Mouse (Mus musculus) neutrophil, adult 5-6 weeks (primary cell): ENCODE results near the gene Gm9913. TPM values are rescaled to one million over a fixed set of nuclear protein-coding genes. Genes with fewer than 3 reads are reported as not detected.

Experiments
- ATAC-seq: fragments of 151-379, 151-347 bp; 2 replicates; pipeline ENCODE4 v1.8.0; 2017; ENCODE audit warnings: mild to moderate bottlenecking, moderate TSS enrichment; ENCODE audit not compliant: insufficient number of reproducible peaks, poor library complexity, low FRiP score, severe bottlenecking; ENCODE audit errors: extremely low read depth
- total RNA-seq: library from RNA; stranded (forward); fragments of 200-1000 nt; gene quantifications from 2 replicates; pipeline ENCODE4 v1.2.3, GENCODE M21; 2017

Gm9913 gene
- total RNA-seq: not detected in 2 replicates

DNA sequence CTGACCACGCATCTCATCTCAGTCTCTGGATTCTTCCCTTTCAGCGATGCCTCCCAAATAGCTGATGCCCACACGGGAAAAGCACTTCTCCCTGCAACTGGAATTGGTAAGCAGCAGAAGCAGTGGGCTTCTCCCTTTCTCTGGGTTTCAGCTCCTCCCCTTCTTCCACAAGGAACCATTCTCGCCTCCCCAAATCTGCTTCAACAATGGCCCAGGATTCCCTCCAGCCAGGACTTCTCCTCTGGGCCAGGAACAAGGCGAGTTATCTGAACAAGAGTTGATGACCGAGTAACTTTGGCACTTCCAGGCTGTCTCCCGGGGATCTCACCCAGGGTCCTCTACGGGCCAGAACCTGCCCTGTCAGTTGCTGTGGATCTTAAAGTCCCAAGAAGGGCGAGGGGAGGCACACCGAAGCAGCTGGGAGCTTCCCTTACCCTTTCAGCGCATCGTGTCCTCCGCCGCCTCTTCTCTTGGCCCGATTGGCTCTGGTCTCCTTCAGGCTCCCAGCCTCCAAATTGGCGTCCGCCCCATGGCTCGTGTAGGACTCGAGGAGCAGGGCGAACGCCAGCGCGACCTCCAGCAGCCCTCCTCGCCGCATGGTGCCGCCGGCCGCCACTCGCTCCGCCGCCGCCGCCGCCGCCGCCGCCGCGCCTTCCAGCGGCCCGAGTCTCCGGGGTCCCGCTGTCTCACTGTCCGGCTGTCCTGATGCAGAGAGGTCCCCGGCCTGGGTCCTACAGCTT lies at the start of gene Gm9913:
Gm9913 (plus strand) TSS at position 84 of the 740 bp plus-strand sequence.
- no peak for ATAC-seq

DNA sequence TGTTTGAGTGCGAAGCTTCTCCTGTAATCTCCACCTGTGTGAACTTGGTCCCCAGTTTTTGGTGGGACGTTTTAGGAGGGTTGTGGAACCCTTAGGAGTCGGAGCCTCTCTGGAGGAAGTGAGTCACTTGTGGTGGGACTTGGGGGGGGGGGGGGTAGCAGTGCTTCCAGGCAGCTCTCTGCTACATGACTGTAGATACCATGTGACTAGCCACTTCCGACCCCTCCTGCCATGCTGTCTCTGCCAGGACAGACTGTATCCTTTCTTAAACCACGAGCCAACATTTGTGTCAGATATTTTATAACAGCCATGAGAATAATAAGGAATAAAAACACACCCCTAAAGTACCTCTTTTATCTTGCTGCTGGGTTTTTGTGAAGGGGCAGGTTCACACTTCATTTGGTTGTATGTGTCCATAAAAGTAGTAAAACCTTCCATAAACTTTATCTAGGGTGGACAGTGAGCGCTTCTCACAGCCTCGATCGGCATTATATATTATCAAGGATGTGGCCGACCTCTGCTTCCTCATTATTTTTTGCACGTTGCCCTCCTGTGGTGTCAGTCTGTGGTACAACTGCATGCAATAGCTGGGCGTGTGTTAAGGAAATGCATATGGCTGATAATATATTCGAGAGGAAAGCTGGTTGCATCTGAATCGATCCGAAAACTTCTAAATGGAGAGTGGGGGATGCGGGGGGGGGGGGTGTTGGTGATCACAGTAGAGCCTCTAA lies 48.7 kb upstream of the Gm9913 start:
- ATAC-seq: no peak

DNA sequence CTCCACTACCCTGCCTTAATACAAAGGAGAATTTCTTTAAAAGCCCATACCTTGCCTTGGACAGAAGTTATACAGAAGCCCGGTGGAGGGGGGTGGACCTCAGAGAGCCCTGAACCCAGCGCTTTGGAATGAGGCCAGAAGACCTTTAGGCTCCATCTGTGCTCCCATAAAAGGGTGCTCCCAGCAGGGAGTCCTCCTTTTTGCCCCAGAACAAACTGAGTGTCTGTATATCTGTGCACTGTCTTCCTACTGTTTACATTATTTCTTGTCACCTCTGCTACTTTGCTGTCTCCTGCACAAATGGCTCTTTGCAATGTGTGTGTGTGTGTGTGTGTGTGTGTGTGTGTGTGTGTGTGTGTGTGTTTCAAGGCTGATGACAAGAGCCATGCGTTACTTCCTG lies 45.8 kb upstream of the Gm9913 start:
- ATAC-seq: no peak

DNA sequence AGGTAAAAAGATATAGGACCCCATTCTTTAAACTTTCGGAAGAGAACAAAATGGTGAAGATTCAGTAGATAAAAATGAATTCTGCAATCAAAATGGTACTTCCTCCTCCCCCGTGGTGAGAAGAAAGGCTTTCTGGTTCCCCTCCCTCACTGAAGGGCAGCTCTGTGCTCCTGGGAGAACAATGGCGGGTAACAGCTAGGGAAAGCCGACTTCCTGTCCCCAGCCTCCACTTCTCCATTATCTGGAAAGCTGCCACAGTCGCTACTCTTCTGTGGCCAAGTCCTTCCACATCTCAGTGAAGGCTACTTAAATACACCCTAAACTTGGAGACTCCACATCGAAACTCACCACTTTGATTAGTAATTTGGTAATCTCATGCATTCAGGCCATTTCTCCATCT lies 40.9 kb upstream of the Gm9913 start:
- ATAC-seq: no peak

DNA sequence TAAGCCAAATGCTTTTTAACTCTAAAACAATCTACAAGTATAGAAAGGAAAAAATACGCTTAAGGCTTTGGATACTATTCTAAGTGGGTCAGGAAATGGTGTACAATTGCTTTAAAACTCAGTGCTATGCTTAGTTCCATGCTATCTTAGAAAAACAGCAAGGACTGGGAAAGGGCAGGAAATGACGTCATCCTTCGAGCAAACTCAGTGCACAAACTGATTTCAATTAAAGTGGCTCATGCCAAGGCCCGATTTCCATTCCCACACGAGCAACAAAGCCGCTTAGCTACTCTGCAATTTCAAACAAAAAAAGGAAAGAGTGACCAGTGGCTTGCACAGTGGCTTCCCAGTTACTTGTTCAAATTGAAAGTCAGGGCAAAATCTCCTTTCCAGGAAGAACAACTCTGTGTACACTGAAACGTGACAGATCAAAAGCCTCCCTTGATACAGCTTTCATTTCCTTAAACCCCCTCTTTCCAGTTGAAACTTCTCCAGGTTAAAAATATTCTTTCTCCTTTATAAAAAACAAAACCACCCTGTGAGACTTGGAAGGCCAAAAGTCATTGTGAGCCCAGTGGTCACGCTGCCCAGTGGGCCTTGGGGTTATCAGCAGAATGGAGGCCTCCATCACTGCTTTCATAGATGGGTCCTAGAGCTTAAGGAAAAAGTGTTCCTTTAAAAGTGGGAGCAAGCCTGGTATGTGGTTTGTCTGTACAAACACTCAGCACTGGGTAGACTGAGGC lies 34.2 kb upstream of the Gm9913 start:
- ATAC-seq: no peak

DNA sequence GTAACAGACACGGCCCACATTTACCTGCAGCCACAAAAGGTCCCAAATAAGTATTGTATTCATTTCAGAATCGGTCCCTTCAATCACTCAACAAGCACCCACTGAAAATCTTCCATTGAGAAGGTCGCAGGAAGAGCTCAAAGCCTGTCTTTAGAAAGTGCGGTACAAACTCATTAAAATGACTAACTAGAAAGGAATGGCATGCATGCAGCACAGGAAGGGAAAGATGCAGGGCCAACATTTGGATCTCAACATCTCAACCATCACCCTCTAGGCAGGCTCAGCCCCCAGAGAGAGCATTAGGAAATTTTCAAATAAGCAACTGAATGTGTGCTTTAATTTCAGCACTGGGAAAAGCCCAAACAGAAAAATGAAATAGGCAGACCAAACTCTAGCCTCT lies 33.2 kb upstream of the Gm9913 start:
- ATAC-seq: no peak

DNA sequence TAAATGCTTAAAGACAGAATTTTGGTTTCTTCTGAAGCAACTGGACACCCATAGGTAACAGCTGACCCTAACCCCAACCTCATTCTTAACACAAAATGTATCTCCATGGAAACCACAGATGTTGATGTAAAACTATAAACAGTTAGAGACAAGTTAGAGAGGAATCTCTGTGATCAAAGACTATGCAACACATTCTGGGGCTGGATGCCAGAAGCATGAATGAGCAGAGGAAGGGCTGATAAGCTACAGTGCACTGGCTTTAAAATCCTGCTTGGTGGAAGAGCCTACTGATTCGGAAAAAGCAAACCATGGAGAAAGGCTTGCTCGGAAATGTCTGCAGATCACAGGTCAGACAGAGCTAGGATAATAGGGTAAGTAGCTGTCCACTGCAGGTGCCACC lies 31.7 kb upstream of the Gm9913 start:
- no peak for ATAC-seq

DNA sequence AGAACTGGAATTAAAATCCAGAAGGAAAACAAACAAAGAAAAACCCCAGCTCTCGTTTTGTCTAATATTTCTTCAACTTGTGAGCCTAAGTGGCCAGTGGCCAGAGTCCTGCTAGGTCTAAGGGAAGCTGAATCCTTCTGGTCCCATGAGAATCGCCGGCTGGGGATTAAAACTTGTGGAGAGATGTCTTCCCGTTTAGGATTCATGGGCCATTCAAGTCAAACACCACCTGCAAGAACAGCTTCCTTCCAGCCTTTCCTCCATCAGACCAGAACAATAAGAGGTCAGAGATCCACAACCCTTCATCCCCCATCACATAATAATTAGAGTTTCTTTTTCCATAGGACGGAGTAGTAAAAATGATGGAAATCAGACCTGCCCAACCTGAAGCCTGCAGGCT lies 30.2 kb upstream of the Gm9913 start:
- ATAC-seq: no peak

DNA sequence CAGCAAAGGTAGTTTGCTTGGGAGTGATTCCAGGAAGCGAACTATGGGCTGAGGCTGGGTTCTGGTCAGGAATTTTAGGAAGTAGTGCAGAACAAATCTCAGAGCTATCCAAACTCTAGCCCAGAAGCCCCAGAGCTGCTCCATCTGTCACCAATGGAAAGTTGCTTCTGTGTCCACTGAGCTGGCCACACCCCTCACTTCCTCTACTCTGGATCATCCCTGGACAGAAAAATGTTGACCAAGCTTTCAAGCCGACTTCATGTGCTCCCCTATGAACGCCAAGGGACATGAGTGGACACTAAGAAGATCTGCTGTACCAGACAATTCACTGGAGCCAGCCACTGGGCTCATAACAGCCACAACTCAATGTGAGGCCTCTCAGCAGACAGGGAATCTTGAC lies 28.7 kb upstream of the Gm9913 start:
- no peak for ATAC-seq

DNA sequence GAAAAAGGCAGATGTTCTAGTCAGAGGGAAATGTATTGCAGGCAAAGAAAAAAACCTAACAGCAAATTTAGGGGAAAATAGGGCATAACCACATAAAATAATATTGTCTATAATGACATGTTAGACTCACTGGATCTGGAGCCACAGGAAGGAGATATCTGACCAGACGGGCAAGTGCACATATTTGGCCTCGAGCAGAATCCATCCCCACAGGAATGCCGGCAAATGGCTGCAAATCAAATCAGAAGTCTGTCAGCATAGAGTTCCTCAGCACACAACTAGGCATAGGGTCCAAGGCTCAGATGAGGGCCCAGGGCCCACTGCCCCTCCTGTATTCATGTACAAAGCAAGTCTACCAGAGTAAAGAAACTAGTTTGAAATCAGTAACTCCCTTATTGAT lies 27.5 kb upstream of the Gm9913 start:
- ATAC-seq: no peak

DNA sequence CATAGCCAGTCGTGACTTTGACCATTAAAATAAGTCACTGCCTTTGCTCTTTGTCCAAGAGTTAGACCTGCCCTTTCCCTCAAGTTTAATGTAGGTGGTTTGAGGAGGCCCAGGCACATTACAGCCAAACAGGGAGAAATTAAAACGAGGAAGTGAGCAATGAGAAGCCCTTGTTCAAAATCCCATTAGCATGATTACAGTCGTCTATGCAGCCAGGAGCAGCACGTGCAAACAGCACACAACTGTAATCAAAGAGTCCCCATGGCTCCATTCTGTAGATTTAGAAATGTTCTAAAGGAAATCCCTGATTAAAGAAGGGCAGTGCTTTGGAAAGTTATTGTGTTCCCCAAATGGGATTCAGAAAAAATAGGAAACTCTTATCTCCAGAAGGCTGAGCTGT lies 26.2 kb upstream of the Gm9913 start:
- ATAC-seq: no peak

DNA sequence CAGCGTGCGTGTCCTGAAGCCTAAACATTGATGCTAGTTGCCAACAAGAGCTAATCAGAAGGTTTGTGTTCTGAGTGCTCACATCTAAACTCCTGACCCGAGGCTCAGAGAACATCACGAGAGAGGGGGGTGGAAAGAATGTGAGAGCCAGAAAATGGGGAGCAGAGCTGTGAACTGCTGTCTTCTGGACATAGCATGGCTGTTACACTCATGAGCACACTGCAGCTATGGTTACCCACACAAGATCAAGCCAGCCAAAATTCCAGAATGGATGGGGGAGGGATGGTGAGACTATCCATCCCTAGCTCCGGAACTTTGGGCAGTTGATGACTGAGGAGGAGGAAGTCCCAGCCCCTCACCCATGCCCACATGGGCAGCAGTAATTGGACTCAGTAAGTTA lies 24.8 kb upstream of the Gm9913 start:
- no peak for ATAC-seq

DNA sequence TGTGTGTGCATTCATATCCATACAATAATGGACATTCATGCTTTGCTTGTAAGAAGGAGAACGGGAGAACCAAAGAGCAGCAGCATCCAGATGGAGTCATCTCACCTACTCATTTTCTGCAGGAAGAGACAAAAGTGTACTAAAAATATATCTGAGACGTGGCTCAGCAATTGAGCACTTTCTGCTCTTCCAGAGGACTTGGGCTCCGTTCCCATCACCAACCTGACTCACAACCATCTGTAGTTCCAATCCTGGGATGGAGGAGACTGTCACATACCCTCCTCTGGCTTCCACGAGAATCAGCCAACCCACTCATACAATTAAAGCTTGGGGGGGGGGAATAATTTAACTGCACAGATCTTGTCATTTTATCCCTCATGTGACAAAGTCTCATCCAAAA lies 23.8 kb upstream of the Gm9913 start:
- ATAC-seq: no peak

DNA sequence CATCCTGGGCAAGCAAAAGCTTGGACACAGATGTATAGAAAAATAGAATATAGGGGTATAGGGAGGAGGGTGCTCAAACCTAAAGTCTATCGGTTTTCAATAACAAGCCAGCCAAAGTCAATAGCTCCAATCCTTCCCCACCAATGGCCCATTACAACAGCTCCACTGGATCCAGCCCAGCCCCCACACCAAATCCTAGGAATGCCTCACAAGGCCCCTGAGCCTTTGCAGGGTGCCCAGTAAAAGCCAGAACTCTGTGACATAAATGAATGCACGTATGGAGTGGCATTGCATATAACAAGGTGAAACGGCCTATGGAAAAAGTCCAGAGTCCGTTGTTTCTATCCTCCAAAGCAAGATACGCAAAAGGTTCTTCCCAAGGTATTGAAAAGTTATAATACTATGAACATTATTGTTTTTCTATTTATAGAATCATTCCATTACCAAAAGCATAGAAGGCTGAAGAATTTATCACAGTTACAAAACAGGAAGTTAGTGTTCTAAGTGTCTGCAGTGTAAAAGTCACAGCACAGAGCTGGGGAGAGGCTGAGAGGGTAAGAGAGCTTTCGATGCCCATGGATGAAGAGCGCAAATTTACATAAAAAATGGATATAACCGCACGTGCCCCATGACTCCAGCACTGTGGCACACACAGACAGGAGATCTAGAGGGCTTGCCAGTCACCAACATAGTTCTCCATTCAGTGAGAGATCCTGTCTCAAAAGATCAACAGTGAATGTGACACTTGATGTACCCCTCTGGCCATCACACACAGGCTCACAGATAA lies 23.2 kb upstream of the Gm9913 start:
- no peak for ATAC-seq

DNA sequence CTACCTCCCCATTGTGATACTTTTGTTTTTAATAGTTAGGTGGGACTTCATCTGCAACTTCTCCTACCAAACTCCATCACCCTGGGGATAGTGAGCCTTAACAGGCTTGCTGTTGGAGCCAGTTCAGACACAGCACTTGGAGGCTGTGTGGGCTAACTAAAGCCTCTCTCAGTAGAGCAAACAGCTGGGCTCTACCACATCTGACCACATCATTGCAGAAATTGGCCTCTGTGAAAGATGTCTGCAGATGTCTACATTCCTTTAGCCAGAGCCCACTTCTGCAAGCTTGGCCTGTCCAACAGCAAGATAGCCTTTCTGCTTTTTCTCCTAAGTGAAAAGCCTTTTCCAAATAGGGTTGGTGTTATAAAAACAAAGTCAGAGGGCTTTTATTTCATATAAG lies 20.7 kb upstream of the Gm9913 start:
- no peak for ATAC-seq

DNA sequence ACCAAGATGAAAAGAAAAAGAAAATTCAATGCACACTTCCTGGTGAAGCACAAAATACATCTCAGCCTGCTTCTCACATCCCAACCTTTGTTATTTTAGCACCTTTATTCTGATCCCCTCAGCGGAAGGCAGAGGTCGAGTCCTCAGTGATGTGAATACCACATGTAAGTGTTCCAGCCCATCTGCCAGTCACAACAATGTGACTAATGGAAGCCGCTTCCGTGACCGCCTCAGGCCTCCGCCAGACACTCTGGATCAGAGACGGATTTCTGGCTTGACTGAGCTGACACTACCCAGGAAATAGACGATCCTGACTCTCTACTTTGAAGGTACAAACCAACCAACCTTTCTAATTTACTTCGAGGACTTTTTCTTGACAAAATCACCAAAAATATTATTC lies 20.0 kb upstream of the Gm9913 start:
- ATAC-seq: no peak

DNA sequence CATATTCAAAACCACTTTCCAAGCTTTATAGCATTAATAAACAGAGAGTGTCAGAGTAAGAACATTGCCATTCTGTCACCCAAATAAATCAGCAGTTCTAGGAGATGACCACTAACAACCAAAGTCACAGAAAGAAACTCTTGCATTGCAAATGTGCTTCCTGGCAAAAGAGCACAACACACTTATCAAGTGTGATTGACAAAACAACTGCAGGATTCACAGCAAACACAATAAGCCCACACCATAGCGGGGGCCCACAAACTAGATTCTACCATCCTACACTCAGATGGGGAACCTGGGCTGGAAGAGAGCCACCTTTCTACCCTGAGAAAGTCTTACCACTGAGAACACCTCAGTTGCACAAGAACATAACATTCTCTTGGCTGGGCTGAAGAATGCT lies 14.9 kb upstream of the Gm9913 start:
- no peak for ATAC-seq

DNA sequence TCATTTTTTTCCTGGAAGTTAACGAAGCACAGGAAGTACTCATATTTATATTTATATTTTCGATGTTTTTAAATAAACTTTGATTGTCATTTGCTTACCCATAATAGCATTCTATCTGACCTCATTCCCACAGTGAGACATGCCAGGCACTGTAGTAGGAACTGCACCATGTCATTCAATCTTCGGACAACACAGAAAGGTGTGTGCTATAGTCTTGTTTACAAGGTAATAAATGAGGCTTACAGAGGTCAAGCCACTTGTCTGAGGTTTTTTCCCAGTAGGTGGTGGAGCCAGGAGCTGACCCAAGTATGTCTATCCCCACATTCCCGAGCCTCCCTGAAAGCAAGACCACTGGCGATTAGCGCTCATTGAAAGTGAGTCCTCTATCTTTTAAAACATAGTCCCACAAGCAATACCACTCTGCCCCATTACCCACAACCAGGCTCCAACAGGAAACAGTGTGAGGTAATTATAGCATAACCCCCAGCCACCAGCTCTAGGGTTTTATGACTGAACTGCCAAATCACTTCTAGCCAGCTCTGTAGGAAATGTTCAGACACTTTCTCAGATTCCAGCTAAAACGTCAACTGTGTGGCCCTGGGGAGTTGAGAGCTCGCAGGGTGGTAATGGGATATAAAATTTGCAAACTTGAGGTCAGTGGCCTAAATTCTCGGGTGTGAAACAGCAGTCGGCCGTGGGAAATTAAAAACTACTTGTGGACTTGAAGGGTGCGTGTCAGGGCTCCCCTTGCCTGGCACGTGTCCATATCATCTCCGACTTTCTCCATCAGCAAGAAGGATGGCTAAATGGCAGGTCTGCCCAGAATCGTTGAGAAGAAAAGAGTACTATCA lies 12.6 kb upstream of the Gm9913 start:
- ATAC-seq: no peak
